Comparison of ENCODE assay signal across 8 mouse cellular contexts in the genomic region with DNA sequence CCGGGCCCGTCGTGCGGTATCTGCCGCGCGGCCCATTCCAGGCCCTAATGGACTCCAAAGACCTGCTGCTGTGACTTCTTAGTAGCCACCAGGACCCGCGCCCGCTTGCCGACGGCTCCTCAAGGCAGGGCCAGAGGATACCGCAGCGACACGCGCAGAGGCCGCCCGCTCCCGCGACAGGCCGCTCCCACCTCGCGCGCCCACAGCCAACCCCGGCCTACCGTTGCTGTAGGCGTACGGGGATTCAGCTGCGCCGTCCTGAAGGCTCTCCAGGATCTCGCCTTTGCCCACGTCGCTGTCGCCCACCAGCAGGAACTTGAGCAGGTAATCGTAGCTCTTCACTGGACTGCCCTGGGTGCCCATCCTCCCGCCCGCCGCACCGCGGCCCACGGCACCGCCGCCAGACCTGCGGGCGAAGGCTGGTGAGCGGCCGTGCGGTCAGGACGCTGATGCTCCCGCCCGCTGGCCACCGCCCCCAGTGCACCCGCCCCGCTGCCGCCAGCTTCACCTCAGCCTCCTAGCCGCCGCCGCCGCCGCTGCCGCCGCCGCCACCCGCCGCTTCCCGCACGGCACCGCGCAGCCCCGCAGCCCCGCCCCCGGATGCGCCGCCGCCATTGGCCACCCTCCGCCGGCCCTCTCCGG. TPM values are rescaled to one million over a fixed set of nuclear protein-coding genes. Genes with fewer than 3 reads are reported as not detected.
DNase-seq lines count a peak whose midpoint lies in the region; ATAC-seq and TF ChIP-seq lines count a peak whose summit lies in the region.

A gene (minus strand): TSS at position 584 of the 642 bp plus-strand sequence.

- H3K27me3 ChIP-seq in embryonic facial prominence, embryonic 14.5 days (replicated peaks; ENCODE audit: control insufficient read depth, insufficient read depth, low read length), result no peaks in the 10 kb centered on the region
- no peaks in the 10 kb centered on the region for H3K27me3 ChIP-seq in midbrain, embryonic 11.5 days (ENCODE audit: control insufficient read depth, insufficient read depth, low read length)

- H3K27ac ChIP-seq in ES-E14 (ENCODE audit: insufficient read depth, low read depth, low read length, poor library complexity, severe bottlenecking), result peak within 1 kb of the TSS; percentile 73
- H3K27ac ChIP-seq in embryonic facial prominence, embryonic 14.5 days (replicated peaks; ENCODE audit: low read depth, low read length), result peak within 1 kb of the TSS; percentile 87
- peak within 1 kb of the TSS; percentile 81 for H3K27ac ChIP-seq in midbrain, embryonic 11.5 days (ENCODE audit: low read depth, low read length)

- H3K4me2 ChIP-seq in embryonic facial prominence, embryonic 14.5 days (ENCODE audit: low read depth, low read length), result peak within 1 kb of the TSS; percentile 91
- H3K4me2 ChIP-seq in midbrain, embryonic 11.5 days, result peak within 1 kb of the TSS; percentile 97

- peak within 1 kb of the TSS; percentile 92 for H3K9ac ChIP-seq in ES-E14 (ENCODE audit: insufficient read depth, low read depth, low read length, poor library complexity, severe bottlenecking)
- peak within 1 kb of the TSS; percentile 90 for H3K9ac ChIP-seq in embryonic facial prominence, embryonic 14.5 days (ENCODE audit: low read depth, low read length)
- peak within 1 kb of the TSS; percentile 79 for H3K9ac ChIP-seq in midbrain, embryonic 11.5 days (ENCODE audit: low read length)

- H3K4me3 ChIP-seq in ES-E14 (ENCODE audit: insufficient read depth in 1 of 2, low read depth in 1 of 2, low read length in 2 of 2, poor library complexity in 1 of 2, severe bottlenecking in 1 of 2), result peak within 1 kb of the TSS; percentile 95 to 97
- peak within 1 kb of the TSS; percentile 99 for H3K4me3 ChIP-seq in embryonic facial prominence, embryonic 14.5 days (ENCODE audit: low read depth, low read length)
- peak within 1 kb of the TSS; percentile 85 for H3K4me3 ChIP-seq in midbrain, embryonic 11.5 days (ENCODE audit: low read depth, low read length)

- DNase-seq in heart, adult 18-20 months, result no peak
- DNase-seq in heart, adult 11 months, result no peak
- DNase-seq in ES-E14 (ENCODE audit: low read depth, low spot score), result no peak
- DNase-seq in embryonic facial prominence, embryonic 14.5 days (ENCODE audit: low spot score), result peak; percentile 20
- DNase-seq in heart, postnatal 10 days, result no peak
- DNase-seq in left cerebral cortex, postnatal 14 days (ENCODE audit: low spot score in 2 of 2), result peak; percentile 40 to 48
- DNase-seq in midbrain, embryonic 11.5 days (ENCODE audit: low spot score, missing footprints), result no peak
- peak; percentile 23 for DNase-seq in urinary bladder, postnatal 25 days (ENCODE audit: low spot score)

- H3K4me1 ChIP-seq in ES-E14 (ENCODE audit: control insufficient read depth in 2 of 2, insufficient read depth in 2 of 2, low read length in 2 of 2, poor library complexity in 1 of 2), result peaks cover 0 to 3% of the 10 kb centered on the region in 2 experiments; a peak in 1 of 4 replicates
- H3K4me1 ChIP-seq in embryonic facial prominence, embryonic 14.5 days (ENCODE audit: control insufficient read depth, insufficient read depth, low read length), result peaks cover 12% of the 10 kb centered on the region
- H3K4me1 ChIP-seq in midbrain, embryonic 11.5 days (ENCODE audit: control insufficient read depth, insufficient read depth, low read length), result peaks cover 12% of the 10 kb centered on the region

- 2% methylated on average over 17 of the region's 78 CpGs for WGBS in embryonic facial prominence, embryonic 14.5 days
- under 1% methylated on average over 76 of the region's 78 CpGs for WGBS in midbrain, embryonic 11.5 days

- H3K9me3 ChIP-seq in ES-E14 (ENCODE audit: control insufficient read depth, insufficient read depth, low read depth, low read length), result no peaks in the 10 kb centered on the region
- H3K9me3 ChIP-seq in embryonic facial prominence, embryonic 14.5 days (ENCODE audit: control insufficient read depth, low read length), result no peaks in the 10 kb centered on the region
- no peaks in the 10 kb centered on the region for H3K9me3 ChIP-seq in midbrain, embryonic 11.5 days (ENCODE audit: control insufficient read depth, low read length)

- H3K36me3 ChIP-seq in ES-E14 (ENCODE audit: control insufficient read depth, insufficient read depth, low read length, poor library complexity, severe bottlenecking), result peaks cover 1% of the 10 kb centered on the region; the same call in 1 of the 2 replicates
- H3K36me3 ChIP-seq in embryonic facial prominence, embryonic 14.5 days (ENCODE audit: control insufficient read depth, insufficient read depth, low read length), result peaks cover 11% of the 10 kb centered on the region; the same call in 1 of the 2 replicates
- H3K36me3 ChIP-seq in midbrain, embryonic 11.5 days (ENCODE audit: control insufficient read depth, insufficient read depth, low read length), result no peaks in the 10 kb centered on the region

- in situ Hi-C loops in ES-E14 (cut with MboI; ENCODE audit: low sequenced_read_pairs in 2 of 2, unreplicated experiment in 2 of 2), result no loop called here

- intact Hi-C loops in heart, postnatal 10 days (cut with DNase I), result loop anchor here (2.0 kb wide), 1 partner anchor 44 kb away; a partner anchor contains a TSS
- intact Hi-C loops in left cerebral cortex, postnatal 14 days (cut with DNase I), result no loop called here

- ATAC-seq in embryonic facial prominence, embryonic 14.5 days (ENCODE audit: low read depth), result peak; percentile 89; the same call in 1 of the 2 replicates
- peak; percentile 4; the same call in 1 of the 2 replicates for ATAC-seq in midbrain, embryonic 11.5 days (ENCODE audit: low FRiP score)

TF ChIP-seq in ES-E14, 5 proteins besides CTCF, POLR2A, EP300 and RAD21:
- TF ChIP-seq ZC3H11A (IDR thresholded peaks at IDR 0.05; ENCODE audit: borderline replicate concordance, low read depth, low read length) (no peak), MAFK (IDR thresholded peaks at IDR 0.05; ENCODE audit: insufficient read depth, low read depth, low read length) (no peak), ZNF384 (IDR thresholded peaks at IDR 0.05; ENCODE audit: low read depth, low read length) (no peak), CHD2 (IDR thresholded peaks at IDR 0.05; ENCODE audit: low read depth, low read length) (no peak), HCFC1 (IDR thresholded peaks at IDR 0.05; ENCODE audit: borderline replicate concordance, insufficient read depth, low read length) (no peak; the same call in 1 of the 2 replicates)

RNA-seq across cellular contexts. Expression of the gene that starts here (rescaled TPM):
- total RNA-seq in heart, adult 18-20 months (2021), result 10 to 100 TPM; 14.5 to 15.3 TPM
- total RNA-seq in ES-E14 (2012; rRNA removed), result 14.6 and 15.7 TPM in 2 replicates
- 17.1 and 19.7 TPM in 2 replicates for polyA plus RNA-seq in embryonic facial prominence, embryonic 14.5 days (2014; fragmentation: Nextera tagmentation; extraction: Ambion mirVana)
- 10 to 100 TPM; 13.4 to 18.8 TPM for total RNA-seq in heart, postnatal 10 days (2021)
- total RNA-seq in left cerebral cortex, postnatal 14 days (2021), result 10 to 100 TPM; 53.7 to 57.3 TPM
- 15.0 and 15.9 TPM in 2 replicates for polyA plus RNA-seq in midbrain, embryonic 11.5 days (2014; fragmentation: Nextera tagmentation; extraction: Ambion mirVana)

Comparison
In these comparisons a context has a peak if more than half of its experiments do, and no peak if none do; other contexts are left out.
1. DNase-seq: peak in embryonic facial prominence, embryonic 14.5 days (single experiment), left cerebral cortex, postnatal 14 days (2 of 2) and urinary bladder, postnatal 25 days (single experiment); none in heart, adult 18-20 months (0 of 2), heart, adult 11 months (single experiment), ES-E14 (single experiment), heart, postnatal 10 days (0 of 2) and midbrain, embryonic 11.5 days (single experiment).
2. Peak in every context shown above with its lines, with median percentiles within 50 percentile points of each other: H3K27ac ChIP-seq, H3K4me3 ChIP-seq and H3K9ac ChIP-seq.